Mouse (Mus musculus) cortical plate, adult 2 months (tissue): ENCODE measurements at regions not wholly inside any gene's neighbourhood (a gene's known extent, or its start where the extent isn't known, plus 50 kb on each side); places are given as distances from the start of the nearest gene placed in this dataset.

Experiments
- H3K27ac ChIP-seq: fragments of 200-500 bp; 2 replicates; pipeline ENCODE4 v1.5.1; 2012; ENCODE audit warnings: low read length, control low read depth, inconsistent platforms; ENCODE audit not compliant: insufficient read depth
- H3K4me1 ChIP-seq: fragments of 200-500 bp; 2 replicates; pipeline ENCODE4 v1.6.1; 2011; ENCODE audit warnings: low read length; ENCODE audit not compliant: control insufficient read depth, insufficient read depth
- H3K4me3 ChIP-seq: fragments of 200-500 bp; 2 replicates; pipeline ENCODE4 v1.5.1; 2011; ENCODE audit warnings: mild to moderate bottlenecking, low read length, control low read depth; ENCODE audit not compliant: insufficient read depth
- CTCF ChIP-seq: fragments of 200-500 bp; IDR thresholded peaks from 2 replicates; pipeline ENCODE4 v1.5.1; 2011; ENCODE audit warnings: mild to moderate bottlenecking, control low read depth, low read length; ENCODE audit not compliant: insufficient read depth; ENCODE audit errors: extremely low read depth
- POLR2A ChIP-seq: fragments of 200-500 bp; IDR thresholded peaks from 2 replicates; pipeline ENCODE4 v1.6.1; 2011; ENCODE audit warnings: mild to moderate bottlenecking, low read length, control low read depth; ENCODE audit not compliant: insufficient read depth; ENCODE audit errors: extremely low read depth

GRCm38 (mm10) chr2:18445809-18446208 lies 53.2 kb upstream of the Dnajc1 start:
- TF ChIP-seq CTCF (no peak), POLR2A (no peak)
- Histone ChIP-seq H3K4me1 (no peaks in the 10 kb centered on the region), H3K4me3 (no peak overlapping the region), H3K27ac (no peak overlapping the region)
